Mouse (Mus musculus) ES-E14 (cell line): ENCODE data around the gene Gm28051.

Experiments
- HCFC1 ChIP-seq: IDR thresholded peaks from 2 replicates; pipeline ENCODE4 v1.6.1; 2012; ENCODE audit warnings: low read length, inconsistent platforms, borderline replicate concordance; ENCODE audit not compliant: insufficient read depth
- ZNF384 ChIP-seq: IDR thresholded peaks from 2 replicates; pipeline ENCODE4 v1.6.1; 2012; ENCODE audit warnings: low read depth, low read length, inconsistent platforms

GRCm38 (mm10) chr12:102744839-102745238 lies 12.7 kb downstream of the Gm28051 start:
- TF ChIP-seq ZNF384: no peak
- no peak for TF ChIP-seq HCFC1
